Comparison of ENCODE assay signal across 23 mouse cellular contexts in genomic region chr6:28987386-28987785, GRCm38 (mm10).
A peak's percentile ranks its signal among the peaks of the same experiment; 100 is the strongest.
DNase-seq lines count a peak whose midpoint lies in the region; ATAC-seq lines count a peak whose summit lies in the region.
"Had no signal": no experiment of that assay in that cellular context is flagged by ENCODE, and none has a peak within 500 bp of the region (broad histone marks: within the 10 kb centered on the region; RNA-seq: fewer than 3 reads in every experiment).

No protein-coding gene starts in this region.

- H3K9ac ChIP-seq in heart, embryonic 11.5 days (ENCODE audit: low read depth, low read length) = no peak overlapping the region
- no peak overlapping the region for H3K9ac ChIP-seq in midbrain, embryonic 16.5 days (ENCODE audit: low read depth, low read length)
- H3K9ac ChIP-seq: embryonic facial prominence, embryonic 12.5 days; embryonic facial prominence, embryonic 15.5 days; forebrain, embryonic 13.5 days; hindbrain, embryonic 13.5 days had no signal

- no peak for ATAC-seq in heart, embryonic 11.5 days (replicated peaks; ENCODE audit: insufficient number of reproducible peaks, low FRiP score, low TSS enrichment)
- ATAC-seq in midbrain, embryonic 16.5 days = no peak
- ATAC-seq: forebrain, embryonic 13.5 days; forebrain, embryonic 16.5 days; hindbrain, postnatal 0 days; inflammation-experienced regulatory T-cells, adult 6 months; intestine, embryonic 16.5 days; Patski had no signal

- no peak overlapping the region for H3K27ac ChIP-seq in heart, embryonic 11.5 days (ENCODE audit: low read depth, low read length)
- H3K27ac ChIP-seq in midbrain, embryonic 10.5 days (replicated peaks) = 0 out of 2 replicates have a peak overlapping the region, but pooled peaks have one; percentile 33
- H3K27ac ChIP-seq in midbrain, embryonic 16.5 days (ENCODE audit: low read length) = no peak overlapping the region
- H3K27ac ChIP-seq: embryonic facial prominence, embryonic 12.5 days; embryonic facial prominence, embryonic 15.5 days; forebrain, embryonic 13.5 days; hindbrain, embryonic 13.5 days; hindbrain, postnatal 0 days had no signal

- no peak overlapping the region for H3K4me2 ChIP-seq in heart, embryonic 11.5 days
- H3K4me2 ChIP-seq in midbrain, embryonic 16.5 days (ENCODE audit: low read length) = no peak overlapping the region
- H3K4me2 ChIP-seq: embryonic facial prominence, embryonic 12.5 days; embryonic facial prominence, embryonic 15.5 days; forebrain, embryonic 13.5 days; hindbrain, embryonic 13.5 days had no signal

- H3K27me3 ChIP-seq in heart, embryonic 11.5 days (ENCODE audit: control insufficient read depth, insufficient read depth, low read length) = peaks cover 17% of the 10 kb centered on the region
- peaks cover 24% of the 10 kb centered on the region for H3K27me3 ChIP-seq in midbrain, embryonic 10.5 days (ENCODE audit: low read depth, poor library complexity, severe bottlenecking)
- H3K27me3 ChIP-seq in midbrain, embryonic 16.5 days (ENCODE audit: control insufficient read depth, insufficient read depth, low read depth, low read length) = peaks cover 2% of the 10 kb centered on the region; the same call in 1 of the 2 replicates

- H3K9me3 ChIP-seq in heart, embryonic 11.5 days (replicated peaks; ENCODE audit: control insufficient read depth, low read length) = no peaks in the 10 kb centered on the region; the same call in 1 of the 2 replicates
- H3K9me3 ChIP-seq in midbrain, embryonic 10.5 days (replicated peaks) = no peaks in the 10 kb centered on the region
- H3K9me3 ChIP-seq in midbrain, embryonic 16.5 days (replicated peaks; ENCODE audit: control insufficient read depth, low read length, poor library complexity, severe bottlenecking) = no peaks in the 10 kb centered on the region
- H3K9me3 ChIP-seq: embryonic facial prominence, embryonic 12.5 days; embryonic facial prominence, embryonic 15.5 days; forebrain, embryonic 13.5 days; G1E; hindbrain, embryonic 13.5 days had no signal

- peak; percentile 10 for DNase-seq in adrenal gland, postnatal 10 days
- no peak for DNase-seq in adrenal gland, postnatal 4 days (ENCODE audit: low spot score in 2 of 2)
- peak; percentile 82 for DNase-seq in heart, adult 11 months
- no peak for DNase-seq in midbrain, embryonic 10.5 days (ENCODE audit: low spot score)
- DNase-seq in layer of hippocampus, postnatal 10 days (ENCODE audit: low spot score in 2 of 2) = no peak
- DNase-seq: B cell, adult 2 months; cerebellum, adult 11-12 months; cerebellum, adult 9-11 months; gastrocnemius, postnatal 10 days; gastrocnemius, postnatal 36 days; kidney, adult 18-20 months had no signal

- no peaks in the 10 kb centered on the region for H3K4me1 ChIP-seq in heart, embryonic 11.5 days (ENCODE audit: control insufficient read depth, insufficient read depth, low read length)
- H3K4me1 ChIP-seq in midbrain, embryonic 10.5 days = peaks cover 7% of the 10 kb centered on the region
- H3K4me1 ChIP-seq in midbrain, embryonic 16.5 days (ENCODE audit: control insufficient read depth, insufficient read depth, low read length) = no peaks in the 10 kb centered on the region
- H3K4me1 ChIP-seq: embryonic facial prominence, embryonic 12.5 days; embryonic facial prominence, embryonic 15.5 days; forebrain, embryonic 13.5 days had no signal

- no peak overlapping the region for H3K4me3 ChIP-seq in heart, embryonic 11.5 days (ENCODE audit: low read depth, low read length)
- no peak overlapping the region for H3K4me3 ChIP-seq in midbrain, embryonic 10.5 days
- no peak overlapping the region for H3K4me3 ChIP-seq in midbrain, embryonic 16.5 days (ENCODE audit: low read depth, low read length)
- H3K4me3 ChIP-seq: embryonic facial prominence, embryonic 12.5 days; embryonic facial prominence, embryonic 15.5 days; forebrain, embryonic 13.5 days; hindbrain, embryonic 13.5 days had no signal

- no peaks in the 10 kb centered on the region for H3K36me3 ChIP-seq in heart, embryonic 11.5 days (ENCODE audit: control insufficient read depth, insufficient read depth, low read length)
- no peaks in the 10 kb centered on the region for H3K36me3 ChIP-seq in midbrain, embryonic 10.5 days
- no peaks in the 10 kb centered on the region for H3K36me3 ChIP-seq in midbrain, embryonic 16.5 days (ENCODE audit: control insufficient read depth, insufficient read depth, low read length)
- H3K36me3 ChIP-seq: embryonic facial prominence, embryonic 12.5 days; embryonic facial prominence, embryonic 15.5 days; G1E; hindbrain, embryonic 13.5 days had no signal

- WGBS in heart, embryonic 11.5 days (ENCODE audit: insufficient replicate concordance) = 65% methylated on average over 7 of the region's 7 CpGs
- 72% methylated on average over 7 of the region's 7 CpGs for WGBS in midbrain, embryonic 10.5 days
- WGBS in midbrain, embryonic 16.5 days = 44% methylated on average over 7 of the region's 7 CpGs

Comparison
In these comparisons a context has a peak if more than half of its experiments do, and no peak if none do; other contexts are left out.
1. DNase-seq: peak in adrenal gland, postnatal 10 days (single experiment) and heart, adult 11 months (single experiment); none in adrenal gland, postnatal 4 days (0 of 2), midbrain, embryonic 10.5 days (single experiment) and layer of hippocampus, postnatal 10 days (0 of 2).